Mouse (Mus musculus): ENCODE measurements around the gene Olfr149. TPM values are rescaled to one million over a fixed set of nuclear protein-coding genes. Genes with fewer than 3 reads are reported as not detected.

Olfr149 gene
- polyA plus RNA-seq, 1 experiment from 2014 or later, result not detected

- H3K9ac ChIP-seq, result no peak within 1 kb of the TSS
- no peaks in the 10 kb centered on the region for H3K27me3 ChIP-seq
- no peak within 1 kb of the TSS for H3K27ac ChIP-seq
- H3K9me3 ChIP-seq (replicated peaks), result 0 out of 2 replicates have a peak, but pooled peaks cover 4% of the 10 kb centered on the region
- no peak within 1 kb of the TSS for H3K4me3 ChIP-seq
- H3K4me2 ChIP-seq, result no peak within 1 kb of the TSS
- no peak for ATAC-seq (replicated peaks; ENCODE audit: insufficient number of reproducible peaks, insufficient read depth, low FRiP score, low read depth)
- no peaks in the 10 kb centered on the region for H3K4me1 ChIP-seq (replicated peaks)
- H3K36me3 ChIP-seq, result no peaks in the 10 kb centered on the region
- 82% methylated on average over 1 of the region's 1 CpGs for WGBS
Measured at GRCm38 (mm10) chr9:39666905-39667304, 40.0 kb downstream of the Olfr149 start, which contains the start of gene Olfr963. Olfr963 (plus strand) TSS chr9:39667205.

GRCm38 (mm10) chr9:39654756-39655396 is 52.0 kb downstream of the Olfr149 start:
- Histone ChIP-seq H3K36me3 (no peaks in the 10 kb centered on the region), H3K9ac (no peak overlapping the region), H3K27ac (no peak overlapping the region), H3K27me3 (no peaks in the 10 kb centered on the region), H3K4me2 (no peak overlapping the region), H3K9me3 (replicated peaks) (no peaks in the 10 kb centered on the region), H3K4me3 (no peak overlapping the region), H3K4me1 (replicated peaks) (no peaks in the 10 kb centered on the region)
- no peak for ATAC-seq (replicated peaks; ENCODE audit: insufficient number of reproducible peaks, insufficient read depth, low FRiP score, low read depth)
- 59% methylated on average over 6 of the region's 6 CpGs for WGBS

Other genes with a start within 250 kb of the Olfr149 start
- gene Olfr955, start 235.2 kb downstream of the Olfr149 start, polyA plus RNA-seq (2015; fragmentation: Nextera tagmentation; extraction: Ambion mirVana), result not detected in 2 replicates
- not detected in 2 replicates for gene Olfr44, start 213.1 kb downstream of the Olfr149 start, polyA plus RNA-seq (2015; fragmentation: Nextera tagmentation; extraction: Ambion mirVana)
- not detected in 2 replicates for gene Olfr957, start 191.3 kb downstream of the Olfr149 start, polyA plus RNA-seq (2015; fragmentation: Nextera tagmentation; extraction: Ambion mirVana)
- not detected in 2 replicates for gene Olfr958, start 153.1 kb downstream of the Olfr149 start, polyA plus RNA-seq (2015; fragmentation: Nextera tagmentation; extraction: Ambion mirVana)
- not detected in 2 replicates for gene Olfr959, start 131.5 kb downstream of the Olfr149 start, polyA plus RNA-seq (2015; fragmentation: Nextera tagmentation; extraction: Ambion mirVana)
- gene AW551984, start 102.7 kb downstream of the Olfr149 start, polyA plus RNA-seq (2015; fragmentation: Nextera tagmentation; extraction: Ambion mirVana), result 8.2 and 11.3 TPM in 2 replicates
- not detected in 2 replicates for gene Olfr148, start 96.5 kb downstream of the Olfr149 start, polyA plus RNA-seq (2015; fragmentation: Nextera tagmentation; extraction: Ambion mirVana)
- not detected in 2 replicates for gene Olfr960, start 85.7 kb downstream of the Olfr149 start, polyA plus RNA-seq (2015; fragmentation: Nextera tagmentation; extraction: Ambion mirVana)
- gene Olfr961, start 62.0 kb downstream of the Olfr149 start, polyA plus RNA-seq (2015; fragmentation: Nextera tagmentation; extraction: Ambion mirVana), result not detected in 2 replicates
- not detected in 2 replicates for gene Olfr963, start 39.9 kb downstream of the Olfr149 start, polyA plus RNA-seq (2015; fragmentation: Nextera tagmentation; extraction: Ambion mirVana)
- gene Olfr965, start 4.2 kb upstream of the Olfr149 start, polyA plus RNA-seq (2015; fragmentation: Nextera tagmentation; extraction: Ambion mirVana), result not detected in 2 replicates
- gene Olfr150, start 23.9 kb upstream of the Olfr149 start, polyA plus RNA-seq (2015; fragmentation: Nextera tagmentation; extraction: Ambion mirVana), result not detected in 2 replicates
- not detected in 2 replicates for gene Olfr967, start 39.1 kb upstream of the Olfr149 start, polyA plus RNA-seq (2015; fragmentation: Nextera tagmentation; extraction: Ambion mirVana)
- gene Olfr968, start 76.1 kb upstream of the Olfr149 start, polyA plus RNA-seq (2015; fragmentation: Nextera tagmentation; extraction: Ambion mirVana), result not detected in 2 replicates
- gene Olfr969, start 83.8 kb upstream of the Olfr149 start, polyA plus RNA-seq (2015; fragmentation: Nextera tagmentation; extraction: Ambion mirVana), result not detected in 2 replicates
- not detected in 2 replicates for gene Olfr970, start 101.7 kb upstream of the Olfr149 start, polyA plus RNA-seq (2015; fragmentation: Nextera tagmentation; extraction: Ambion mirVana)
- gene Olfr971, start 129.8 kb upstream of the Olfr149 start, polyA plus RNA-seq (2015; fragmentation: Nextera tagmentation; extraction: Ambion mirVana), result not detected in 2 replicates
- not detected in 2 replicates for gene Olfr972, start 159.3 kb upstream of the Olfr149 start, polyA plus RNA-seq (2015; fragmentation: Nextera tagmentation; extraction: Ambion mirVana)
- not detected in 2 replicates for gene Olfr229, start 200.2 kb upstream of the Olfr149 start, polyA plus RNA-seq (2015; fragmentation: Nextera tagmentation; extraction: Ambion mirVana)
- gene Olfr974, start 230.4 kb upstream of the Olfr149 start, polyA plus RNA-seq (2015; fragmentation: Nextera tagmentation; extraction: Ambion mirVana), result not detected in 2 replicates
- not detected in 2 replicates for gene Olfr975, start 244.9 kb upstream of the Olfr149 start, polyA plus RNA-seq (2015; fragmentation: Nextera tagmentation; extraction: Ambion mirVana)

Measured in heart, embryonic 15.5 days (tissue).